Mouse (Mus musculus) heart, adult 2 months (tissue): ENCODE results near the gene Olfr1034.

ENCODE experiments used
- CTCF ChIP-seq: fragments of 200-600 bp; IDR thresholded peaks from 2 replicates; pipeline ENCODE4 v1.8.1; 2022; ENCODE audit warnings: antibody characterized with exemption, mild to moderate bottlenecking, moderate library complexity
- EP300 ChIP-seq: fragments of 200-500 bp; IDR thresholded peaks from 2 replicates; pipeline ENCODE4 v1.6.1; 2011; ENCODE audit warnings: low read depth, low read length, control low read depth; ENCODE audit not compliant: insufficient read depth

GRCm38 (mm10) chr2:86070189-86070588, 24.5 kb downstream of the Olfr1034 start:
- TF ChIP-seq CTCF (no peak), EP300 (no peak)
